Mouse (Mus musculus): Measurements from ENCODE around the gene Rundc1.
"Not testable (repeated sequence)": the region's sequence is repeated elsewhere in the genome, so short reads cannot be mapped to it uniquely, and the experiment has no call there.

The Rundc1 gene

DNA sequence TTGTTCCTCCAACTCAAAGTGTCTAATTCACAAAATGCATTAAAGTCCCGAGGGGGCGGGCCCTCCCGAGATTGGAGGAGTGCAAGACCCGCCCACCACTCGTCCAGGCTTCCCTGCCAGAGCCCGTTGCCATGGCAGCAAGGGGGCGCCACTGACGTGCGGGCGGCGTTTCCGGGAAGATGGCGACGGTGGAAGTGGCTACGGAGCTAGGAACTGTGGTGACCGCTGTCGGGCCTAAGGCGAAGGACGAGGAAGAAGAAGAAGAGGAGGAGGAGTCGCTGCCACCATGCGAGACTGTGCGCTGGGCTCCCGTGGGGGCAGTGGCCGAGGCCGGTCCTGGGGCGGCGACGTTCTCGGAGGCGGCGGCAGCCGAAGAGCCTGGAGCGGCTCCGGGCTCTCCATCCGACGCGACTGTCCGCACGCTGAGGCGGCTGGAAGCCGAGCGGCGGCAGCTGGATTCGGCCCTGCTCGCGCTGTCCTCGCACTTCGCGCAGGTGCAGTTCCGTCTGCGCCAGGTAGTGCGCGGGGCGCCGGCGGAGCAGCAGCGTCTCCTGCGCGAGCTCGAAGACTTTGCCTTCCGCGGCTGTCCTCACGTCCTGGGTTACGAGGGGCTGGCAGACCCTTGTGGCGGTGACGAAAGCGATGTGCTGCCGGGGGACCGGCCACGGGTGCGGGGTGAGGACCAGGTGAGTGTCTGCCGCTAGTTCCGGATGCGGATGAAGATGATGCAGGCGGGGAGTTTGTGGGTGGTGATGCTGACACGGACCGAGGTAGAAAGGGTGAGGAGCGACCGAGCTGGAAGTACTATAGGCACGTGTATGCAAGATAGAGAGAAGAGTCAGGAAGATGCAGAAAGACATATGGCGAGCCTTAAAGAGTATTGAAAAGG, at the start of gene Rundc1, which contains the start of gene Ptges3l:
Gene Rundc1 (plus strand): TSS at position 161 of the 889 bp plus-strand sequence.
Gene Ptges3l (minus strand): TSS at position 409 of the 889 bp plus-strand sequence.
- peak; percentile 94 for DNase-seq (ENCODE audit: low spot score)

DNA sequence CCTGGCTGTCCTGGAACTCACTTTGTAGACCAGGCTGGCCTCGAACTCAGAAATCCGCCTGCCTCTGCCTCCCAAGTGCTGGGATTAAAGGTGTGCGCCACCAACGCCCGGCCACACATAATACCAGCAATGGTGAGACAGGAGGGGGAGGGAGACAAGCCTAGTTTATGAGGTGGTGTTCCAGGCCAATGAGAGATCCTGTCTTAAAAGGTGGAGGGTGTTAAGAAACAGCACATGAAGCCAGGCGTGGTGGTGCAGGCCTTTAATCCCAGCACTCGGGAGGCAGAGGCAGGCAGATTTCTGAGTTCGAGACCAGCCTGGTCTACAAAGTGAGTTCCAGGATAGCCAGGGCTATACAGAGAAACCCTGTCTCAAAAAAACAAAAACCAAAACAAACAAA, 46.7 kb upstream of the Rundc1 start:
- DNase-seq (ENCODE audit: low spot score) = not testable (repeated sequence)

DNA sequence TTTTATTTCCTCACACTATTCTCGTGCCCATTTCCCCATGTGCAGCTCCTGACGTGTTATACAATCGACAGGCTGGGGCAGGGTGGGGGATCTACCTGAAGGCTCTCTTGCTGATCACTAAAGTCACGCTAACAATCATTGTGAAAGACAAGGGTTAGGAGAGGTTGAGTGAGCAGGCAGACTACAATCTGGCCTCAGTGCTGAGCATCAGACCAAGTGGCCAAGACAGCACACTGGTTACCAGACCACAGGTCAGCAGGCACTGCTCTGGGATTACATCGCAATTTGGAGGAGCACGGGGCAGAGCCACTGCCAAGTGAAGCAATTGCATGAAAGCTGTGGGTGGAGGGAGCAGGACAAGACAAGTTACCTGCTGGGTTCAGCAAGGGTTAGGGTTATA, 46.0 kb upstream of the Rundc1 start:
- DNase-seq (ENCODE audit: low spot score) = no peak

DNA sequence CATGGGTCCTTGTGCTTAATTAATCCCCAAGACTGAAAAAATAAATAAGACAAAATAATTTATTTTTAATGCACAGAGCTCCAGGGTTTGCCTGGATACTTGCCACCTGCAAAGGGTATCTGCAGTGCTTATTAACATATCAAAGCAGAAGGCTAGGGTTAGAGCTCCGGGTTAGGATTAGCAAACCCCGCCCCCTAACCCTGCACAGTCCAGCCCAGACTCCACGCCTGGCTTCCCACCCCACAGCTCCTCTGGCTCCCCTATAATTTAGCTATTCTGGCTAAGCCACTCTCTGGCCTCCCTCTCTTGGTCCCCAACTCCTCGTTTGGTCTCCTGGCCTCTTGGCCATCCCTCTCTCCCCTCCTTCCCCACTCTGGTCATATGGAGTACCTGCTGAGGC, 43.1 kb upstream of the Rundc1 start:
- no peak for DNase-seq (ENCODE audit: low spot score)

DNA sequence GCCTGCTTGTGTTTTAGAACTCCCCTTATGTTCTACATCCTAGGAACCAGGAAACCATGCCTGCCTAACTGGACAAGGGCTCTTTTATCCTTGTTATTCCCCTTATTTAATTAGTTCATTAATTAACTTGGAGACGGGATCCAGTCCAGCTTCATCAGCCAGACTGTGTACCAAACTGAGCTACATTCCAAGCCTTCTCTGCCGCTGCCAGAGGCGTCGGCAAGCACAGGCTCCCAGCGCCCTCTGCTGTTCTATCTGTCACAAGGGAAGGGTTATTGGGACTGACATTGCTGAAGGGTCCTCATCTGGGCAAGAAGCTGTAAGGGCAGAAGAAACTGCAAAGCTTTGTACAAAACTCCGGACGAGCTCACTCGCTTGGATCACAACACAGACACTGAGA, 29.8 kb upstream of the Rundc1 start:
- no peak for DNase-seq (ENCODE audit: low spot score)

DNA sequence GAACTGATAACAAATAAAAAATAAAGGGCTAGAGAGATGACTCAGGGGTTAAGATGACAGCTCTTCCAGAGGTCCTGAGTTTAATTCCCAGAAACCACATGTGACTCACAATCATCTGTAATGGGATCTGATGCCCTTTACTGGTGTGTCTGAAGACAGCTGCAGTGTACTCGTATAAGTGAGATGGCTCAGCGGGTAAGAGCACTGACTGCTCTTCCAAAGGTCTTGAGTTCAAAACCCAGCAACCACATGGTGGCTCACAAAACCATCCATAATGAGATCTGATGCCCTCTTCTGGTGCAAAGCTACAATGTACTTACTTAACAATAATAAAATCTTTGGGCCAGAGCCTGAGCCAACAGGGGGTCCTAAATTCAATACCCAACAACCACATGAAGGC, 9.6 kb upstream of the Rundc1 start:
- DNase-seq (ENCODE audit: low spot score) = no peak

DNA sequence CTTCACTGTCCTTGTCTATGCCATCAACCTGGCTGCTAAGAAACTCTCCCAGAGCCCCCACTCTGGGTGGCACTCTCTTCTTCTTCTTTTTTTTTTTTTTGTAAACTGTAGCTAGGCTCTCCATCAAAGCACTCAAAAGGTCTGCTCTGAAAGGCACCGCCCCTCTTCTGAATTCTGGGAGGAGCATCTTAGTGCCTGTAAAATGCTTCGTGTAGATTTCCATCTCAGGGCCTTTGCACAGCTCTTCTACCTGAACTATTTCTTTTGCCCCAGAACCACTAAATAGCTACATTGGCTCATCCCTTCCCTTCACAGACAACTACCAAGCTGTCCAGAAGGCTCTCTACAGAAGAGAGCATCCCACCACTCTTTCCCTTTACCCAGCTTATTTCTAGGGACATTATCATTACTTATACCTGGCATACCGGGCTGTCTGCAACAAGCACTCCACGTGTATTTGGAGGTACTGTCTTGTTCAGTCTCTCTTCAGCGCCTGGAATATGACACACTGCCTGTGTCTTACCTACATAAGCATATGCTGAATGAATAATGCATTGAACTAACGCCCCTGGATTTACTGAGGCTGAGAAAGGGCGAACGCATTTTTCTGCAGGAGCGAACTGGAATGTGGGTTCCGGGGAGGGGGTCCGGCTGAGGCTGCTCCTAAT, 8.3 kb upstream of the Rundc1 start:
- DNase-seq (ENCODE audit: low spot score) = no peak

DNA sequence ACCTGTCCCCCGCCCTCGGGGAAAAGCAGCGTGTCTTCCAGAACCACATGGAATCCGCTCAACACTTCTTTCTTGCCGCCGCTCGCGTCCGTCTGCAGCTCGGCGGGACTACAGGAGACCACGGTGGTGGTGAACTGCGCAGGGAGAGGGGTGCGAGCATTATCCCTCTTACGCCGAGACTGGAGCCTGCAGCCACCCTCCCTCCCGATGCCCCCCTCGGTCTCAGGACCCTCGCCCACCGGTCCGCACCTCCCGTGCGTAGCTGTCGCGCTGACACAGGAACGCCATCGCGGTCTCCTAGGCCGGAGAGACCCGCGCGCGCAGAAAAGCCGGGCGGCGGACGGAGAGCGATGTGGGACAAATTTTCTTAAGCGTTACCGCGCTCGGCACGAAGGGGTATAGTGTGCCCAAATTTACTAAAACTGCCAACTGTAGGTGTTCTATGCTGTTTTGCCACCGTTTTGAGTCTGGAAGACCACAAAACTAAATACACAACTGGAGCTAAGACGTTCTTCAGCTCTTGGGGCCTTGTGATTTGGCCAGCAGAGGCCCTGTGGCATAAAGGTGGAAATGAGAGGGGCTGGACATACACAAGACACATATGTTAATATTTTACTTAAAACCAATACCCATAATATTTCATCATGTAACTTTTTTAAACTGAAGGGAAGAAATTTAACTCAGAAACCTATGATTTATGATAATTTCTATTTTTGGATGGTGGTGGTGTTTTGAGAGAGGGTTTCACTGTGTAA, 7.6 kb upstream of the Rundc1 start, which contains the start of gene Aarsd1:
Gene Aarsd1 (minus strand): TSS at position 515 of the 755 bp plus-strand sequence.
- peak; percentile 68 for DNase-seq (ENCODE audit: low spot score)

DNA sequence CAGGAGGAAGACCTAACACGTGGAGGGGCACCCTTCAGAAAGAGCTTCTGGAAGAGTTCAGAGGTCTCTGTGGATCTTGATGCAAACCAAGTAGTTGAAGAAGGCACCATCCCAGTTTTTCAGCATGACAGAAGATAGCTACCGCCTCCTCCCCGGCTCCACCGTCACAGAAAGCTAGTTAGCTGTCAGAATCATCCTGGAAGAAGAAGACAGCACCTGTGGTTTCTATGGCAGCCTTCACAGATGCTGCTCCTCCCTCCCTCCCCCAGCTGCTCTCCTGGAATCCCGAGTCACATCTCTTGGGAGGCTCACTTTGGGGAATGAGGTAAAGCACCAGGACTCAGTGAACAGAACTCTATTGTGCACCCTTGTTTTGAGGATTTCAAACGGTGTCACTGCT, 5.9 kb upstream of the Rundc1 start:
- DNase-seq (ENCODE audit: low spot score) = peak; percentile 44

DNA sequence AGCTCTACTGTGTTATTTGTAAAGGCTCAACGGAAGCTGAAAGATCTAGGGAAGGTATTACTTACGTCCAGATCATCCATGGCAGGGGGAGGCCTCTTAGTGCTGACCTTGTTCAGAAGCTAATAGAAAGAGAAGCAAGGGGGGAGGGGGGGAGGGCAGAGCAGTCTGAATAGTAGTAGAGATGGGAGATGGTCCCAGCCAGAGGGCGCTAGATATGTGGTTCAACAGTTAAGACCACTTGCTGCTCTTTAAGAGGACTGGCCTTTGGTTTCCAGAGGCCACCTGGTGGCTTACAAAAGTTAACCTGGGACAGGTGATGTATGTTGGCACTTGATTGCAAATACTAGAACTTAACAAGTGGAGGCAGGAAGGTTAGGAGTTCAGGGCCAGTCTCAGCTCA, 5.3 kb upstream of the Rundc1 start:
- no peak for DNase-seq (ENCODE audit: low spot score)

DNA sequence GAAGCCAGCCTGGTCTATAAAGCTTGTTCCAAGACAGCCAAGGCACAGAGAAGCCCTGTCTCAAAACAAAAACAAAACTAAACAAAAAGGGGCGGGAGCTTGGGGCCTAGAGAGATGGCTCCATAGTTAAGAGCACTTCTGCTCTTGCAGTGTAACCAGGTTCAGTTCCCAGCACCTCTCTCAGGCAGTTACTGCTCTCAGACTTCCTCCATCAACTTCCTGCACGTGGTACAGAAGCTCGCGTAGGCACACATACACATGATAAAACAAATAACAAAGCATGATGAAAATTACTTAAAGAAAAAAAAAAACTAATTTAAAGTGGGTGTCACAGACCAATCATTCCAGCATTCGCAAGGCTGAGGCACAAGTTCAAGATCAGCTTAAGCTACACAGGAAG, 4.7 kb upstream of the Rundc1 start:
- no peak for DNase-seq (ENCODE audit: low spot score)

DNA sequence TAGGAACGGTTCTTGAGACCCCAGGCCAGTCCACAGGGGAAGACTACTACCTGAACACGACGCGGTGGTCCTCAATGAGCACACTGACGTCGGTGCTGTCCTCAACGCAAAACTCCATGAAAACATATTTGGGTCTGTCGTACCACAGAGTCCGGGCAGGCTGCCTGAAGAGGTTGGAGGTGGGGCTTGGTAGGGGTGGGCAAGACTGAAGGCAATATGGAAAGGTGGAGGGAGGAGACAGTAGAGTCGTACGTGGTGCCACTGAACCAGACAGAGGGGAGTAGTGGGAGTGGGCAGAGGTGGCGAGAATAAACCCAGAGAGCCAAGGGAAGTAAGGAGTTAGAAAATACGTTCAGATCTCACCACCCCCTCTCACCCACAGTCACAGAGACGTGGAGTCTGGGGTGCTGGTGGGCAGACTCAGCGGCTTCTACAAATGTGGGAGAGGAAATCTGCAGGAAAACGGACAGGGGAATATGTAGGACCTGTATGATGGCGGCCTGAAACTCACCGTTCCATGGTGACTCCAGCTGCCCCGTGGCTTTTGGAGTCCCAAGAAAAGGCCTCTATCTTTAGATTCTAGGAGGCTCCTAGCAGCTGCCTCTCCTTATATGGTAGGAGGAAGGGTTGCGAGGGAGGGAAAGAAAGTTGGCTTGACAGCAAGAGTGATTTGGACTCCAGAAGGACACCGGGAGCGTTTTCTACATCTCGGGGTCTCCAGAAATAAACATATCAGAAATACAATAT, 607 bp upstream of the Rundc1 start, which contains the start of gene Gm27029:
Gene Gm27029 (minus strand): TSS at position 692 of the 747 bp plus-strand sequence.
- DNase-seq (ENCODE audit: low spot score) = no peak

DNA sequence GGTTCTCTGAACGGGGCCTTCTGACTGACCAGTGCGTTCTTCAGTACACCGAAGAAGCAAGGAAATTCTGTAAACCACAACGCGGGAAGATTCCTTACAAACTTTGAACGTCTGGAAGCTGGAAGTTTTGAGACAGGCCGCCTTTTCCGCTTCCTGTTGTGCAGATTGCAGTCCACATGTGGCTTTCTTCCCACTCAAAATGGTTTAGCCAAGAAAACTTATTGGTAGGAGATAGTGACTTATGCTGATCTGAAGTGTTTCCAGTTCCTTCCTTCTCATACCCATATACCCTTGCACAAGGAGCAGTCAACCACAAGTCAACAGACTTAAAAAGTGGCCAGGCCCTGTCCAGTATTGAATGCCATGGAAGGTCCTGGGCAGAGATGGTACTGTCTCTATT, 1.3 kb downstream of the Rundc1 start:
- DNase-seq (ENCODE audit: low spot score) = no peak

DNA sequence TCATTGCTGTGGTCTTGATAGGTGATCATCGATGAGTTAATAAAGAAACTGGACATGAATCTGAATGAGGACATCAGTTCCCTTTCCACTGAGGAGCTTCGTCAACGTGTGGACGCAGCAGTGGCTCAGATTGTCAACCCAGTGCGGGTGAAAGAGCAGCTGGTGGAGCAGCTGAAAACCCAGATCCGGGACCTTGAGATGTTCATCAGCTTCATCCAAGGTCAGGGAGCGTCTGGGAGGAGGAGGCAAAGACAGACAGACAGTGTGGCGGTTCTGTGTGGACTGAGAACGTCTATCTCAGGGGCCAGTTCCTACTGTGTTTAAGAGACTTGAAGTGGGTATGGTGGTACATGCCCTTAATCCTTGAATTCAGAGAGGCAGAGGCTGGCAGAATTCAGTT, 6.4 kb downstream of the Rundc1 start:
- no peak for DNase-seq (ENCODE audit: low spot score)

DNA sequence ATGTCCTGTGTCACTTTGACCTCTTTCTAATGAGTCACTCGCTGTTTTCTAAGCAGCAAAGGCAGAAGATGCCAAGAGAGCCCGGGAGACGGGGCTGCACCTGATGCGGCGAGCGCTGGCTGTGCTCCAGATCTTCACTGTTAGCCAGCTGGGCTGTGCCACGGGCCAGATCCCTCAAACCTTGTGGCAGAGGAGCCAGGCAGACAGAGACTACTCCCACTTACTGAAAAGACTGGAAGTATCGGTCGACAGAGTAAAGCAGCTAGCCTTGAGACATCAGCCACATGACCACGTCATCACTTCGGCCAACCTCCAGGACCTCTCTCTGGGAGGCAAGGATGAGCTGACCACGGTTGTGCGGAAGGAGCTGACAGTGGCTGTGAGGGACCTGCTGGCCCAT, 8.5 kb downstream of the Rundc1 start:
- DNase-seq (ENCODE audit: low spot score) = no peak

DNA sequence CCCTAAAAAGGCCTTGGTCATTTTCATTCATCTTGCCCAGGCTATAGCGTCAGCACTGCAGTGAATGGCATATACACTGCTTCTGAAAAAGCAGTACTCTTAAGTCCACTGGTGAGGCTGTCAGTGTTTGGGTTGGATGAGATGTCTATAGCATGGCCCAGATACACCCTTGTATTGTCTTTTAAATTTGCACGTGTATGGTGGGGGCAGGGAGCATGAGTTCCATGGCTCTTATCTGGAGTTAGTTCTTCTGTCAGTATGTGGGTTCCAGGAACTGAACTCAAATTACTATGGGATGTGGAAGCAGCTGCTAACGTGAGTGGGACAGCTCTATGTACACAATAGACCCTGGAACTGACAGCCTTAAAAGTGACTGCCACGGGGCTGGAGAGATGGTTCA, 10.9 kb downstream of the Rundc1 start:
- DNase-seq (ENCODE audit: low spot score) = no peak

DNA sequence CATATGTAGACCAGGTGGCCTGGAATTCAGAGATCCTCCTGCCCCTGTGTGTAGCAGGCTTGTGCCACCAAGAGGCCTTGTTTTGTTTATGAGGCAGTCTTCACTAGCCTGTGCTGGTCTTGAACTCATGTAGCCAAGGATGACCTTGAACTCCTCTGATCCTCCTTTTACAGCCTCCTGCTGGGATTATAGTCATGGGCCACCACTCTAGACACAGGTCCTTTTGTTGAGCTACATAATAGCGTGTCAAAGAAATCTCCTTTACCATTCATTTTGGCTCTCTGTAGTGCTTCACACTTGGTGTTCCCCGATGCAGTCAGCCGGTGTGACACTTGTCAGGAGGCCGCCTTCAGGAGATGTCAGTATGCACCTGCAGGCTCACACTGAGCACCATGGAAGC, 12.0 kb downstream of the Rundc1 start:
- DNase-seq (ENCODE audit: low spot score) = no peak

DNA sequence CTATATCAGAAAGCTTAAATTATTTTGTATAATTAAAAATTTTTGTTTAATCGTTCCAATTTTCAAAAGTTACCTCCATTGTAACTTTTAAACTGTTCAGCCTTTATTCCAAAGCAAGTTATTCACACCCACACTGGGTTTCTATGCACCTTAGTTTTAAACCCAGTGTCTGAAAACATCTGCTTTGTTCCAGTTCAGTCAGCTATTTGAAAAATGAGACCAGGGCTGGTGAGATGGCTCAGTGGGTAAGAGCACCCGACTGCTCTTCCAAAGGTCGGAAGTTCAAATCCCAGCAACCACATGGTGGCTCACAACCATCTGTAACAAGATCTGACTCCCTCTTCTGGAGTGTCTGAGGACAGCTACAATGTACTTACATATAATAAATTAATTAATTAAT, 13.1 kb downstream of the Rundc1 start:
- not testable (repeated sequence) for DNase-seq (ENCODE audit: low spot score)

DNA sequence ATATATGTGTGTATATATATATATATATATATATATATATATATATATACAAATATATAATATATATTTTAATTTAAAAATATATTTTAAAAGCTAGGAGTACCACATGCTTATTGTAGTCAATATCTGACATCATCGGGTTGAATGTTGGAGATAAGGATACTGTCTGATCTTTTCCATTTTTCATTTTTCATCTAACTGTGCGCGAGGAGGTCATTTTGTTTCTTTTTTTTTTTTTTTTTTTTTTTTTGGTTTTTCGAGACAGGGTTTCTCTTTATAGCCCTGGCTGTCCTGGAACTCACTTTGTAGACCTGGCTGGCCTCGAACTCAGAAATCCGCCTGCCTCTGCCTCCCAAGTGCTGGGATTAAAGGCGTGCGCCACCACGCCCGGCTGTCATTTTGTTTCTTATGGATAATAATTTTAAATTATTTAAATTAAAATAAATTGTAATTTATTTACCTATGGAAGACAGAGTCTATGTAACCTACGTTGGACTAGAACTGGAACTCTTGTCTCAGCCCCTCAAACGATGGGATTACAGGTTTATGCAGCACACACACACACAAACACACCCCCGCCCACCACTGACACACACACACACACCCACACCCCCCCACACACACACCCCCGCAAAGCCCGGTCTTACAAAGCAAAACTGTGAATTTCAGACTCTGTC, 16.7 kb downstream of the Rundc1 start:
- not testable (repeated sequence) for DNase-seq (ENCODE audit: low spot score)

DNA sequence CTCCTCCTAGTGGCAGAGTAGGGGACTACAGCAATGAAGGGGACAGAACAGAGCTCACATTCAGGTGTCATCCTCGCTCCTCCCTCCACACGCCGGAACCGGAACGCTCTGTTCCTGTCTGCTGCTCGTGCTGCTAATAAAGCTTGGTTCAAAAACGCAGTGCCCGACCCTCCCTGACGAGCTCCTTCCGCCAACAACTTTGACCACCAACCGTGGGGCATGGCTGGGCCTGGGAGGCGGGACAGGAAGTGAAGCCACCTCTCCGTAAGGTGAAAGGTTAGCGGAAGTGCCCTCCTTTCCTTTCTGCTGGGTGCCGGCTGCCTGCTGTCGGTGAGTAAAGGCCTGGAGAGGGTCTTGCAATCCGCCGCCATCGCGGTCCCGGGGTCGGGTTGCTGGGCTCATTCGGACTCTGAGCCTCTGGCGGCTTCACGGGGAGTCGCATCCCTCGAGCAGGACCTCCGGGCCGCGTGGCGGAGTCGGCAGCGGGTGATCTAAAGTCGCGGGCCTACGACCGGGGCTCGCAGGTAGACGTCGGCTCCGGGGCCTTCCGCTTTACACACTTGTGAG, 17.3 kb downstream of the Rundc1 start, which contains the start of gene Rpl27:
Gene Rpl27 (plus strand): TSS at position 172 of the 567 bp plus-strand sequence.
- peak; percentile 96 for DNase-seq (ENCODE audit: low spot score)

DNA sequence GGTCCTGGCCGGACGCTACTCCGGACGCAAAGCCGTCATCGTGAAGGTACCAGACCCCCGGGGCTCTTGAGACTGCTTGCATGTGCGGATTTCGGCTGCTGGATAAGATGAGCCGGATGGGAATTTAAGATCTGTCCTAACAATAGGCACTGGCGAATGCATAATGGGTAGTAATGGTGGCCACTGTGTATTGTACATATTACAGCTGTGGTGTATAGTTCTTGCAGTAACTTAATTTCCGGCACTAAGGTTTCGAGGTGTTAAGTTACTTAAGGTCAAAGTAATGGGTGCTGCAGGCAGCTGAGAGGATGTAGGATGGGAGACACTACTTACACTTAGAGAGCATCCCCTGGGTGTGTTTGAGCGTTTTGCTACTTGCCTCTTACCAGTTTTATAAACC, 17.9 kb downstream of the Rundc1 start:
- DNase-seq (ENCODE audit: low spot score) = no peak
